In the genomic region with DNA sequence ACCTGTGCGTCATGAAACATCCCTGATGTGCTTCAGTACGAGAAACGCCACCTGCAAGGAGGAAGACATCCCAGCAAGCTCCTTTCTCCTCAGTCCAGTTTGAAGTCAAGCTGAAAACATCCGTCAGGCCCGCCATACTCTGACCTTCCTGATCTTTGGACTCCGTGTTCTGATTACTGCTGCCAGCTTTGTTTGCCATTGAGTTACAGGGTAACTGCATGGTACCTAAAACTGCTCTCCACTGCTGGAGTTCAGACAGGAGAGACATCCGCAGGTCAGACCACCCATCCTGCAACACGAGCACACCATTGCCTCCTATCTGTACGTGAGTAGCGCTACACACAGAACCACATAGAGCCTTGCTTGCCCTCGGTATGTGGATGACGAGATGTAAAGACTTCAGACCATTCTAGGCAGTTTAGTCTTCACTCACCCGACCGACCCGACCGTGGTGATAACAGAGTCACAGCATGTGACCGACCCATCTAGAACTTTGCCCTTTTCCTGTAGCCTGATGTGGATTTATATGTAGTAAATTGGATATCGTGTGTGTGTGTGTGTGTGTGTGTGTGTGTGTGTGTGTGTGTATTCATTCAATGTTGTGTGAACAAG, we compare ENCODE assay signal across 24 mouse cellular contexts.
DNase-seq lines count a peak whose midpoint lies in the region; ATAC-seq and TF ChIP-seq lines count a peak whose summit lies in the region.
"Had no signal": no experiment of that assay in that cellular context is flagged by ENCODE, and none has a peak within 500 bp of the region (broad histone marks: within the 10 kb centered on the region; RNA-seq: fewer than 3 reads in every experiment).

No protein-coding gene starts in this region.

- no peak overlapping the region for H3K9ac ChIP-seq in liver, adult 2 months (ENCODE audit: low read depth, low read length)
- H3K9ac ChIP-seq in liver, embryonic 16.5 days (ENCODE audit: low read depth, low read length) = no peak overlapping the region
- H3K9ac ChIP-seq in forebrain, embryonic 12.5 days = no peak overlapping the region
- H3K9ac ChIP-seq: heart, embryonic 12.5 days; lung, embryonic 15.5 days had no signal

- H3K27ac ChIP-seq in heart, embryonic 10.5 days = no peak overlapping the region
- peak overlapping the region; percentile 53 for H3K27ac ChIP-seq in liver, adult 2 months (replicated peaks; ENCODE audit: insufficient read depth, low read depth, low read length)
- peak overlapping the region; percentile 55 for H3K27ac ChIP-seq in liver, embryonic 16.5 days (ENCODE audit: low read length)
- no peak overlapping the region for H3K27ac ChIP-seq in forebrain, embryonic 12.5 days
- H3K27ac ChIP-seq: hindbrain, embryonic 10.5 days; kidney, postnatal 0 days; left cerebral cortex, adult 2 months; lung, embryonic 15.5 days had no signal

- DNase-seq in heart, adult 11 months = peak; percentile 65
- no peak for DNase-seq in heart, embryonic 10.5 days (ENCODE audit: low spot score)
- DNase-seq in liver, adult 2 months (ENCODE audit: extremely low read depth, low read depth, low spot score) = peak; percentile 89
- DNase-seq in liver = no peak
- peak; percentile 63 to 71 for DNase-seq in kidney, postnatal 36 days
- no peak for DNase-seq in embryo, embryonic 10 days (ENCODE audit: low spot score)
- DNase-seq: adrenal gland, postnatal 10 days; cerebellum, adult 2 months; cerebellum, postnatal 36 days; heart, postnatal 10 days; layer of hippocampus, adult 9-11 months; lung, postnatal 36 days; midbrain, embryonic 14.5 days; right cerebral cortex, postnatal 25 days; thymus, postnatal 25 days had no signal

- TF ChIP-seq CTCF in liver, adult 2 months (IDR thresholded peaks at IDR 0.05; ENCODE audit: low read depth, low read length) = no peak

- no peaks in the 10 kb centered on the region for H3K9me3 ChIP-seq in heart, embryonic 10.5 days
- no peaks in the 10 kb centered on the region for H3K9me3 ChIP-seq in liver, embryonic 16.5 days (replicated peaks; ENCODE audit: control insufficient read depth, low read length)
- H3K9me3 ChIP-seq in forebrain, embryonic 12.5 days = no peaks in the 10 kb centered on the region
- H3K9me3 ChIP-seq: heart, embryonic 12.5 days; hindbrain, embryonic 10.5 days; lung, embryonic 15.5 days had no signal

- no peak overlapping the region for H3K4me3 ChIP-seq in heart, embryonic 10.5 days
- no peak overlapping the region for H3K4me3 ChIP-seq in liver, adult 2 months (ENCODE audit: insufficient read depth, low read depth, low read length)
- H3K4me3 ChIP-seq in liver, embryonic 16.5 days (ENCODE audit: low read depth, low read length) = no peak overlapping the region
- no peak overlapping the region for H3K4me3 ChIP-seq in forebrain, embryonic 12.5 days (replicated peaks)
- H3K4me3 ChIP-seq: heart, embryonic 12.5 days; hindbrain, embryonic 10.5 days; left cerebral cortex, adult 2 months; lung, embryonic 15.5 days had no signal

- WGBS in heart, embryonic 10.5 days = 93% methylated on average over 18 of the region's 18 CpGs
- 31% methylated on average over 18 of the region's 18 CpGs for whole genome bisulfite sequencing in liver, adult 2 months
- 80% methylated on average over 18 of the region's 18 CpGs for WGBS in liver, embryonic 16.5 days (ENCODE audit: insufficient replicate concordance)
- 94% methylated on average over 18 of the region's 18 CpGs for WGBS in forebrain, embryonic 12.5 days

- TF ChIP-seq POLR2A in liver, adult 2 months (IDR thresholded peaks at IDR 0.05; ENCODE audit: extremely low read depth, insufficient read depth, low read length) = no peak

- H3K4me1 ChIP-seq in heart, embryonic 10.5 days = peaks cover 6% of the 10 kb centered on the region; the same call in 1 of the 2 replicates
- H3K4me1 ChIP-seq in liver, adult 2 months (ENCODE audit: control insufficient read depth, insufficient read depth, low read length) = peaks cover 28% of the 10 kb centered on the region
- H3K4me1 ChIP-seq in liver, embryonic 16.5 days (ENCODE audit: control insufficient read depth, low read depth, low read length) = no peaks in the 10 kb centered on the region; the same call in 1 of the 2 replicates
- no peaks in the 10 kb centered on the region for H3K4me1 ChIP-seq in forebrain, embryonic 12.5 days
- H3K4me1 ChIP-seq: lung, embryonic 15.5 days had no signal

- H3K4me2 ChIP-seq in liver, embryonic 16.5 days (ENCODE audit: low read depth, low read length) = no peak overlapping the region
- no peak overlapping the region for H3K4me2 ChIP-seq in forebrain, embryonic 12.5 days
- H3K4me2 ChIP-seq: heart, embryonic 12.5 days; lung, embryonic 15.5 days had no signal

- H3K36me3 ChIP-seq in heart, embryonic 10.5 days = peaks cover 79% of the 10 kb centered on the region
- H3K36me3 ChIP-seq in liver, adult 2 months (ENCODE audit: control insufficient read depth, insufficient read depth, low read length) = peaks cover 33% of the 10 kb centered on the region
- peaks cover 38% of the 10 kb centered on the region for H3K36me3 ChIP-seq in liver, embryonic 16.5 days (ENCODE audit: control insufficient read depth, insufficient read depth)
- peaks cover 44% of the 10 kb centered on the region for H3K36me3 ChIP-seq in forebrain, embryonic 12.5 days (replicated peaks)

- ATAC-seq in liver, embryonic 16.5 days (ENCODE audit: low read depth) = peak; percentile 86
- no peak for ATAC-seq in forebrain, embryonic 12.5 days (ENCODE audit: low FRiP score)
- ATAC-seq: forebrain, embryonic 14.5 days; hindbrain, embryonic 16.5 days had no signal

- no peaks in the 10 kb centered on the region for H3K27me3 ChIP-seq in heart, embryonic 10.5 days (ENCODE audit: insufficient read depth, poor library complexity, severe bottlenecking)
- H3K27me3 ChIP-seq in liver, adult 2 months (ENCODE audit: control insufficient read depth, insufficient read depth, low read length) = no peaks in the 10 kb centered on the region
- no peaks in the 10 kb centered on the region for H3K27me3 ChIP-seq in liver, embryonic 16.5 days (ENCODE audit: control insufficient read depth, insufficient read depth, low read depth, low read length)
- no peaks in the 10 kb centered on the region for H3K27me3 ChIP-seq in forebrain, embryonic 12.5 days
- H3K27me3 ChIP-seq: heart, embryonic 12.5 days; lung, embryonic 15.5 days had no signal

- H3K79me2 ChIP-seq in liver, adult 2 months (ENCODE audit: control insufficient read depth, insufficient read depth, low read length) = no peaks in the 10 kb centered on the region

Comparison
In these comparisons a context has a peak if more than half of its experiments do, and no peak if none do; other contexts are left out.
1. DNase-seq: peak in heart, adult 11 months (single experiment), liver, adult 2 months (single experiment) and kidney, postnatal 36 days (2 of 2); none in heart, embryonic 10.5 days (single experiment), liver (single experiment) and embryo, embryonic 10 days (single experiment).
2. H3K27ac ChIP-seq: peak in liver, adult 2 months (single experiment) and liver, embryonic 16.5 days (single experiment); none in heart, embryonic 10.5 days (single experiment) and forebrain, embryonic 12.5 days (single experiment).